Mouse (Mus musculus) hindbrain, embryonic 13.5 days (tissue): ENCODE measurements around the gene Gucy2e. TPM values are rescaled to one million over a fixed set of nuclear protein-coding genes. Genes with fewer than 3 reads are reported as not detected.

ENCODE experiments used
- ATAC-seq: fragments of 200-750 bp; cut with Nextera tagmentation; 2 replicates; pipeline ENCODE4 v1.8.0; 2017; ENCODE audit warnings: moderate TSS enrichment; ENCODE audit not compliant: low FRiP score
- H3K27ac ChIP-seq: fragments of 300-500 bp; sonication (generic); 2 replicates; pipeline ENCODE4 v1.5.1; 2015; ENCODE audit warnings: inconsistent platforms, mild to moderate bottlenecking, moderate library complexity
- H3K27me3 ChIP-seq: fragments of 300-500 bp; sonication (generic); 2 replicates; pipeline ENCODE4 v1.6.1; 2015; ENCODE audit warnings: mild to moderate bottlenecking, inconsistent platforms
- H3K36me3 ChIP-seq: fragments of 300-500 bp; sonication (generic); 2 replicates; pipeline ENCODE4 v1.6.1; 2015; ENCODE audit warnings: mild to moderate bottlenecking, inconsistent platforms
- H3K4me1 ChIP-seq: fragments of 300-500 bp; sonication (generic); replicated peaks from 2 replicates; pipeline ENCODE4 v1.6.1; 2015; ENCODE audit warnings: inconsistent platforms
- H3K4me2 ChIP-seq: fragments of 300-500 bp; sonication (generic); 2 replicates; pipeline ENCODE4 v1.6.1; 2015; ENCODE audit warnings: inconsistent platforms, mild to moderate bottlenecking, moderate library complexity
- H3K4me3 ChIP-seq: fragments of 300-500 bp; sonication (generic); 2 replicates; pipeline ENCODE4 v1.5.1; 2015; ENCODE audit warnings: mild to moderate bottlenecking, inconsistent platforms
- H3K9ac ChIP-seq: fragments of 300-500 bp; sonication (generic); 2 replicates; pipeline ENCODE4 v1.6.1; 2015; ENCODE audit warnings: mild to moderate bottlenecking, inconsistent platforms
- H3K9me3 ChIP-seq: fragments of 300-500 bp; sonication (generic); 2 replicates; pipeline ENCODE4 v1.6.1; 2016; ENCODE audit warnings: inconsistent platforms
- WGBS: fragments of 180-500 bp; shearing (Covaris S2); methylation state at CpG from one replicate; pipeline ENCODE4 v1.1.7; 2015; 5-methylcytosine and 5-hydroxymethylcytosine counted together
- polyA plus RNA-seq: library from polyadenylated mRNA; unstranded; fragments of >200 nt; fragmentation: Nextera tagmentation; extraction: Ambion mirVana; gene quantifications from 2 replicates; pipeline ENCODE4 v1.2.1, GENCODE M21; 2015

Gucy2e gene
- polyA plus RNA-seq: 0.21 and 0.30 TPM in 2 replicates

GRCm38 (mm10) chr11:69236926-69237260, at the start of gene Gucy2e:
Gene Gucy2e (minus strand): TSS chr11:69237036.
- H3K27me3 ChIP-seq: peaks cover 49% of the 10 kb centered on the region
- no peaks in the 10 kb centered on the region for H3K9me3 ChIP-seq
- peak within 1 kb of the TSS; percentile 73 for H3K9ac ChIP-seq
- peak within 1 kb of the TSS; percentile 78 for H3K4me2 ChIP-seq
- no peaks in the 10 kb centered on the region for H3K36me3 ChIP-seq
- ATAC-seq: no peak
- peak within 1 kb of the TSS; percentile 79 for H3K27ac ChIP-seq
- H3K4me3 ChIP-seq: peak within 1 kb of the TSS; percentile 48
- WGBS: 26% methylated on average over 13 of the region's 13 CpGs
- peaks cover 21% of the 10 kb centered on the region for H3K4me1 ChIP-seq

GRCm38 (mm10) chr11:69277267-69277666, 40.4 kb upstream of the Gucy2e start:
- Histone ChIP-seq H3K4me1 (no peaks in the 10 kb centered on the region), H3K4me3 (no peak overlapping the region), H3K9me3 (no peaks in the 10 kb centered on the region), H3K27me3 (no peaks in the 10 kb centered on the region), H3K9ac (no peak overlapping the region), H3K27ac (no peak overlapping the region), H3K4me2 (no peak overlapping the region), H3K36me3 (no peaks in the 10 kb centered on the region)
- 75% methylated on average over 5 of the region's 5 CpGs for WGBS
- ATAC-seq: no peak

DNA sequence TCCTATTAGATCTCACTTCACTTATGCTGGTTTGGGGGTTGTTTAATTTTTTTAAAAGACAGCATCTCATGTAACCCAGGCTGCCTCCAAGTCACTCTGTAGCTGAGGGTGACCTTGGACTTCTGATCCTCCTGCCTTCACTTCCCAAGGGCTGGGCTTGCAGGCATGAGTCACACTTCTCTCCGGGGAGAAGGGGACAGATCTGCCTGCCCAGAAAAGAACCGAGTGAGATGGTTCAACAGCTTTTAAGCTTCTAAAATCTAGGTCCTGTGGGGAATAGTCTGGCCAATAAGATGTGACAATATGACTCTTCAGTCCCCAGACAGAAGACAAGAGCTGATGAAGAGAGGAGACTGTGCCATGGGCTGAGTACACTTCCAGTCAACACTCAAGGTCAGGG, 39.2 kb upstream of the Gucy2e start:
- Histone ChIP-seq H3K9ac (no peak overlapping the region), H3K4me3 (no peak overlapping the region), H3K4me1 (0 out of 2 replicates have a peak, but pooled peaks cover 3% of the 10 kb centered on the region), H3K4me2 (no peak overlapping the region), H3K36me3 (no peaks in the 10 kb centered on the region), H3K27me3 (no peaks in the 10 kb centered on the region), H3K9me3 (no peaks in the 10 kb centered on the region), H3K27ac (no peak overlapping the region)
- 76% methylated on average over 2 of the region's 2 CpGs for WGBS
- no peak for ATAC-seq

GRCm38 (mm10) chr11:69275650-69276049, 38.8 kb upstream of the Gucy2e start:
- H3K9ac ChIP-seq: no peak overlapping the region
- no peak overlapping the region for H3K4me3 ChIP-seq
- no peaks in the 10 kb centered on the region for H3K9me3 ChIP-seq
- H3K4me1 ChIP-seq: 0 out of 2 replicates have a peak, but pooled peaks cover 3% of the 10 kb centered on the region
- H3K27ac ChIP-seq: no peak overlapping the region
- no peaks in the 10 kb centered on the region for H3K36me3 ChIP-seq
- no peak overlapping the region for H3K4me2 ChIP-seq
- ATAC-seq: no peak
- WGBS: 80% methylated on average over 6 of the region's 6 CpGs
- no peaks in the 10 kb centered on the region for H3K27me3 ChIP-seq

DNA sequence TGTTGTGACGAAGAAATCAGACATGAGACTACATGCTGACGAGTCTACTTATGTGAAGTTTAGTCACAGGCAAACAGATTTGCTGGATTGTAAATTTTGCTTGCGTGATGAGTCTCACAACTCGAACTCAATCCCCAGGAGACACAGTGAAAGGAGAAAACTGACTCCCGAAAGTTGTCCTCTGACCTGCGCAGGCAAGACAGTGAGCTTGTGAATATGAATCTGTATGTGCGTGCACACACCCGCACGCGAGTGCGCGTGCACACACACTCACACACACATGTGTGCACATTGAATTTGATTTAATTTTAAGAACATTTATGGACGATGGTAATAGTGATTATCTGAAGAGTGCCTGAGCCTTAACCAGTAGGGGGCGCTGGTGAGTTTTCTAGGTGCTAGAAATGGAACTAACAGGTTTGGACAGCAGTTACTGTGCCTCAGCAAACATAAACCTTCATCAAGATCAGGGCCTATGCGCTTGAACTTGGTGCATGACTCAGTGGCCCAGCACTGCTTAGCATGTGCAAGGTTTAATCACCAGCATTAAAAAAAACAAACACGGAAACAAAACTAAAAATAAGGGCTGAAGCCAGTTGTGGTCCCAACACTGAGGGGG, 35.4 kb upstream of the Gucy2e start:
- Histone ChIP-seq H3K4me2 (no peak overlapping the region), H3K9me3 (no peaks in the 10 kb centered on the region)
- no peak for ATAC-seq

DNA sequence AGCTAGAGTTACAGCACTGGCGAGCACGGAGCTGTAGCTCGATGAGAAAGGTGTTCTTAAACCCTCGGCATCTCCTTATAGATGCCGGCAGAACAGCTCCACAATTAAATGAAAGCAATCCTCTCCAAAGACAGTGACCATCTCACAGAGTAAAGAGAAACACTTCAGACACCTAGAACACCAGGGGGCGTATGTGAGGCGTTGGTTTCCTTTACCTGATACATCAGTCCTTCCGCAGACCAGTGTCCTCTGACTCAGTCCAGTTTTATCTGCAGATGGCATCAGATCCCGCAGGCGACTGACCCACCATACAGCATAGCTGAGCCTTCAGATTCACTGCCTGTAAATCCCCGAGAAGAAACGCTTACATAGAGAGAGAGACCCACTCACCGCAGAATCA, 32.7 kb upstream of the Gucy2e start:
- no peak for ATAC-seq
- Histone ChIP-seq H3K27me3 (peaks cover 10% of the 10 kb centered on the region), H3K4me2 (no peak overlapping the region), H3K36me3 (no peaks in the 10 kb centered on the region), H3K9me3 (no peaks in the 10 kb centered on the region), H3K4me1 (peaks cover 22% of the 10 kb centered on the region), H3K4me3 (no peak overlapping the region), H3K27ac (no peak overlapping the region), H3K9ac (no peak overlapping the region)
- 21% methylated on average over 13 of the region's 13 CpGs for WGBS

More for the DNA sequence above, 35.4 kb upstream of the Gucy2e start:
- H3K9ac ChIP-seq: no peak overlapping the region
- H3K4me3 ChIP-seq: no peak overlapping the region
- WGBS: 39% methylated on average over 16 of the region's 16 CpGs
- H3K36me3 ChIP-seq: no peaks in the 10 kb centered on the region
- peaks cover 10% of the 10 kb centered on the region for H3K27me3 ChIP-seq
- H3K27ac ChIP-seq: no peak overlapping the region
- H3K4me1 ChIP-seq: peaks cover 6% of the 10 kb centered on the region; the same call in 1 of the 2 replicates

- Histone ChIP-seq H3K27me3 (peaks cover 10% of the 10 kb centered on the region), H3K4me1 (peaks cover 22% of the 10 kb centered on the region), H3K9ac (no peak overlapping the region), H3K4me2 (no peak overlapping the region), H3K9me3 (no peaks in the 10 kb centered on the region), H3K4me3 (no peak overlapping the region), H3K36me3 (no peaks in the 10 kb centered on the region), H3K27ac (no peak overlapping the region)
- 81% methylated on average over 13 of the region's 13 CpGs for WGBS
- no peak for ATAC-seq
Observed at GRCm38 (mm10) chr11:69268100-69268499, 31.3 kb upstream of the Gucy2e start.

DNA sequence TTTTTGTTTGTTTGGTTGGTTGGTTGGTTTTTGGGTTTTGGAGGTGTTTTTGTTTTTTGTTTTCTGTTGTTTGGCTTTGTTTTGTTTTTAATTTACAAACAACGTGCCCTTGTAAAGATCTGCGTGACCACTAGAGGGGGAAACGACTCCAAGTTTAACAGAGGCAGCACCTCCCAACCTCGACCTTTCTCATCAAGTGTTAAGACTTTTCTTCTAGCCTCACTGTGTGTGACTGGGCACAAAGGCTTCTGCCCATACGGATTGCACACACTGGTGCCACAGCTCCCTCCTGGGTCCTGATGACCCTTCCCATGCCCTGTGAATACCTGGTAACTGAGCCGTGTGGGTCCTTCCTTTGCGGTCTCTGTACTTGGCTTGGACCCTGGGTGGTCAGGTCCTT, 30.5 kb upstream of the Gucy2e start:
- Histone ChIP-seq H3K9ac (no peak overlapping the region), H3K4me2 (no peak overlapping the region), H3K27ac (0 out of 2 replicates have a peak overlapping the region, but pooled peaks have one; percentile 2), H3K4me1 (peaks cover 22% of the 10 kb centered on the region), H3K4me3 (no peak overlapping the region), H3K9me3 (no peaks in the 10 kb centered on the region), H3K36me3 (no peaks in the 10 kb centered on the region), H3K27me3 (peaks cover 10% of the 10 kb centered on the region)
- ATAC-seq: no peak
- 27% methylated on average over 7 of the region's 7 CpGs for WGBS

- H3K27ac ChIP-seq: peak overlapping the region; percentile 85
- peaks cover 10% of the 10 kb centered on the region for H3K27me3 ChIP-seq
- H3K9ac ChIP-seq: 0 out of 2 replicates have a peak overlapping the region, but pooled peaks have one; percentile 43
- H3K9me3 ChIP-seq: no peaks in the 10 kb centered on the region
- H3K36me3 ChIP-seq: no peaks in the 10 kb centered on the region
- WGBS: 15% methylated on average over 10 of the region's 10 CpGs
- peaks cover 19% of the 10 kb centered on the region for H3K4me1 ChIP-seq
- peak overlapping the region; percentile 44 for H3K4me2 ChIP-seq
- ATAC-seq: peak; percentile 88
- H3K4me3 ChIP-seq: peak overlapping the region; percentile 19
Observed at GRCm38 (mm10) chr11:69266253-69266652, 29.4 kb upstream of the Gucy2e start.

DNA sequence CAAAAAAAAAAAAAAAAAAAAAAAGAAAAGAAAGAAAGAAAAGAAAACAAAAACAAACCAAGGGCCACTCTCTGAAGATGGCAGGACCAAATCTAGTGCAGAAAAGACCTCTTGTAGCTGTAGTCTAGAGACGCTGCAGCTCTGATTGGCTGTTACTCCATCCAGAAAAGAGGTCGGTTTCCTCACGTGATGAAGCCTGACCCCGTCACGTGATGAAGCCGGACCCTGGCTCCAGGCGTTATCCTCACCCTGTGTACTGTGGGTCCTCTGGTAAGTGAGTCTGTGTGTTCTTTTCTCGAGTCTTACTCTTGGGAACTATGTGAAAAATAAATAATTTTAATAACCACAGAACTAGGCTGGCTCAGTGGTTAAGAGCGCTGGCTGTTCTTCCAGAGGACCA, 28.6 kb upstream of the Gucy2e start:
- 76% methylated on average over 9 of the region's 9 CpGs for WGBS
- H3K4me3 ChIP-seq: no peak overlapping the region
- peaks cover 10% of the 10 kb centered on the region for H3K27me3 ChIP-seq
- no peak overlapping the region for H3K9ac ChIP-seq
- peak overlapping the region; percentile 85 for H3K27ac ChIP-seq
- peak overlapping the region; percentile 44 for H3K4me2 ChIP-seq
- no peaks in the 10 kb centered on the region for H3K36me3 ChIP-seq
- peaks cover 19% of the 10 kb centered on the region for H3K4me1 ChIP-seq
- no peaks in the 10 kb centered on the region for H3K9me3 ChIP-seq
- ATAC-seq: no peak

DNA sequence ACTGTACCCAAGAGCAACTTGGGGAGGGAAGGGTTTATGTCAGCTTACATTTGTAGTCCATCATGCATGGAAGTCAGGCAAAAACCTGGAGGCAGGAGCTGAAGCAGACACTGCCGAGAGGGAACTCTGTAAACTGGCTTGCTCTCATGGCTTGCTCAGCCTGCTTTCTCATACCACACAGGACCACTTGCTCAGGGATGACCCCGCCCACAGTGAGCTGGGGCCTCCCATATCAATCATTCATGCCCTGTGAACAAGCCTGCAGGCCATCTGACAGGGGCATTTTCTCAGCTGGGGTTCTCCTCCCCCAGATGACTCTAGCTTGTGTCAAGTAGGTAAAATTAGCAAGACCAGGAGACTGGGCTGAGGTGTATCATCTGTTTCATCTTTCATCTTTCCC, 27.4 kb upstream of the Gucy2e start:
- WGBS: 66% methylated on average over 2 of the region's 2 CpGs
- Histone ChIP-seq H3K27me3 (peaks cover 8% of the 10 kb centered on the region), H3K4me1 (peaks cover 17% of the 10 kb centered on the region), H3K27ac (no peak overlapping the region), H3K4me3 (no peak overlapping the region), H3K4me2 (no peak overlapping the region), H3K9ac (no peak overlapping the region; the same call in 1 of the 2 replicates), H3K9me3 (no peaks in the 10 kb centered on the region), H3K36me3 (no peaks in the 10 kb centered on the region)
- no peak for ATAC-seq

DNA sequence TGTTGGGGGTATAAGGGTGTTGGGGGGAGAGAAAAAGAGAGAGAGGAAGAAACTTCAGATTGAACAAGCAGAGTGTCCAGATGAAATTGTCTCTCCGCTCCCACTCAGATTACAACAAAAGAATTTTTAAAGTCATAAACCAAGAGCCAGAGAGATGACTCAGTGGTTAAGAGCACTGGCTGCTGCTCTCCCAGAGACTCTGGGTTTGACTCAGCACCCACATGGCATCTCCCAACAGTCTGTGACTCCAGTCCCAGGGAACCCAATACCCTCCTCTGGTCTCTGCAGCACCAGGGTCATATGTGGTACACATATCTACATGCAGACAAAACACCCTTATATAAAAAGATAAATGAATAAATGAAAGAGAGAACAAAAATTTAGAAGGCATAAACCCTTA, 23.3 kb upstream of the Gucy2e start:
- WGBS: 100% methylated on average over 1 of the region's 1 CpGs

DNA sequence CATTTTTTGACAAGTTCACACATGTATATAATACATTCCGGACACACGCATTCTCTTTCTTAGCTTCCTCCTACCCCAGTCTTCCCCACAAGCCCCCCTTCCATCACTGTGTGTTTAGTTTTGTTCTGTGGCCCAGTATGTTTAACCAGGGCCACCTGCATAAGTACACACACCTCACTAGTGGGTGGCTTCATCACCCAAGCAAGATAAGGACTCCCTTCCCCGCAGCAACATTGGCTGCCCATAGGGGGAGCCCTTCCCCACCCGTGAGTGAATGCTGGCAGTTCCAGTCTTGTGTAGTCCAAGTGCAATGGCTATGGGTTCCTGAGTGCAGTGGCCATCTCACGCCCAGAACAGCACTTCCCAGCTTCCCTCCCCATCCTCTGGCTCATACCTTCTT, 21.5 kb upstream of the Gucy2e start:
- ATAC-seq: 0 out of 2 replicates have a peak, but pooled peaks have one; percentile 43
- Histone ChIP-seq H3K9me3 (no peaks in the 10 kb centered on the region), H3K27ac (no peak overlapping the region), H3K4me1 (no peaks in the 10 kb centered on the region), H3K36me3 (no peaks in the 10 kb centered on the region), H3K27me3 (0 out of 2 replicates have a peak, but pooled peaks cover 4% of the 10 kb centered on the region), H3K4me2 (no peak overlapping the region), H3K9ac (no peak overlapping the region), H3K4me3 (no peak overlapping the region)
- 47% methylated on average over 5 of the region's 5 CpGs for WGBS

More for the DNA sequence above, 23.3 kb upstream of the Gucy2e start:
- ATAC-seq: no peak
- Histone ChIP-seq H3K4me3 (no peak overlapping the region), H3K9ac (no peak overlapping the region), H3K36me3 (no peaks in the 10 kb centered on the region), H3K4me2 (no peak overlapping the region), H3K4me1 (no peaks in the 10 kb centered on the region), H3K9me3 (no peaks in the 10 kb centered on the region), H3K27me3 (0 out of 2 replicates have a peak, but pooled peaks cover 4% of the 10 kb centered on the region), H3K27ac (no peak overlapping the region)
